Mouse (Mus musculus) CH12.LX (cell line): ENCODE measurements at regions not wholly inside any gene's neighbourhood (a gene's known extent, or its start where the extent isn't known, plus 50 kb on each side); places are given as distances from the start of the nearest gene placed in this dataset.

Experiments
- CTCF ChIP-seq, 2 experiments: IDR thresholded peaks in 1 of 2; conservative IDR thresholded peaks in 1 of 2; 2 replicates each; pipeline ENCODE4 v1.5.1; 2011 to 2012; ENCODE audit warnings: low read depth in 2 of 2, low read length in 2 of 2, improper control_type of control experiment in 1 of 2, inconsistent platforms in 1 of 2, mild to moderate bottlenecking in 1 of 2, moderate library complexity in 1 of 2
- EP300 ChIP-seq: IDR thresholded peaks from 2 replicates; pipeline ENCODE4 v1.6.1; 2011; ENCODE audit warnings: low read length, improper control_type of control experiment
- MAFK ChIP-seq: IDR thresholded peaks from 2 replicates; pipeline ENCODE4 v1.6.1; 2011; ENCODE audit warnings: low read length, improper control_type of control experiment; ENCODE audit not compliant: insufficient replicate concordance
- MEF2A ChIP-seq: IDR thresholded peaks from 2 replicates; pipeline ENCODE4 v1.6.1; 2014; ENCODE audit warnings: low read depth, mild to moderate bottlenecking, inconsistent platforms, low read length, improper control_type of control experiment, borderline replicate concordance
- MYC ChIP-seq: IDR thresholded peaks from 2 replicates; pipeline ENCODE4 v1.6.1; 2011; ENCODE audit warnings: low read depth, mild to moderate bottlenecking, improper control_type of control experiment, low read length
- POLR2A ChIP-seq: IDR thresholded peaks from 2 replicates; pipeline ENCODE4 v1.6.1; 2011; ENCODE audit warnings: low read depth, mild to moderate bottlenecking, improper control_type of control experiment, low read length
- RAD21 ChIP-seq: IDR thresholded peaks from 2 replicates; pipeline ENCODE4 v1.6.1; 2011; ENCODE audit warnings: low read depth, mild to moderate bottlenecking, low read length, improper control_type of control experiment, moderate library complexity
- RCOR1 ChIP-seq: conservative IDR thresholded peaks from 2 replicates; pipeline ENCODE4 v1.6.1; 2012; ENCODE audit warnings: low read depth, mild to moderate bottlenecking, inconsistent platforms, low read length, improper control_type of control experiment
- TBP ChIP-seq: conservative IDR thresholded peaks from 2 replicates; pipeline ENCODE4 v1.6.1; 2011; ENCODE audit warnings: low read depth, low read length, improper control_type of control experiment
- USF2 ChIP-seq: conservative IDR thresholded peaks from 2 replicates; pipeline ENCODE4 v1.6.1; 2011; ENCODE audit warnings: low read depth, low read length, improper control_type of control experiment

DNA sequence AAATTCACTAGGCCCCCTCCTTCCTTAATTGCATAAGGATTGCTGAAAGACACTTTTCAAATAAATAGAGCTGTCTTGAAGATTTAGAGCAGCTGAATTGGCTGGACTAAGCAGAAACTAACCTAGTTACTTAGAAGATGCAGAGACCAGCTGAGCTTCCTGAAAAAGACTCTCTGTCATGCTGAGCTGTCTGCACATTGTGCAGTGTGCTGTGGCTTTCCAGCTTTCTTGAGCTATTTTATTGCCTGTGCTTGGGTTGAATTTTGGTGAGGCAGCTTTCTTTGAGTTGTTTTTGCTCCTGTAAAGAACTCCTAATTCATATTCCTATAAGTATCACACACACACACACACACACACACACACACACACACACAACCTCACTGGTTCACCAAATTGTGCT, 532.7 kb upstream of the Hs6st1 start:
- no peak for TF ChIP-seq CTCF (conservative IDR thresholded peaks at IDR 0.05 in 1 of 2, IDR thresholded peaks at IDR 0.05 in 1 of 2; ENCODE audit: low read depth in 2 of 2, low read length in 2 of 2)
- TF ChIP-seq EP300: no peak
- no peak for TF ChIP-seq MAFK
- no peak for TF ChIP-seq POLR2A
- TF ChIP-seq MEF2A: no peak
- TF ChIP-seq RCOR1: no peak
- no peak for TF ChIP-seq TBP
- TF ChIP-seq USF2: no peak
- TF ChIP-seq MYC: no peak
- no peak for TF ChIP-seq RAD21
